Mouse (Mus musculus): ENCODE data around the gene Mpped1. TPM values are rescaled to one million over a fixed set of nuclear protein-coding genes. Genes with fewer than 3 reads are reported as not detected.

Mpped1 gene
- polyA plus RNA-seq, 1 experiment from 2014 or later = 9.2 TPM

GRCm38 (mm10) chr15:83894261-83894660, 115.0 kb downstream of the Mpped1 start:
- peaks cover 5% of the 10 kb centered on the region; the same call in 1 of the 2 replicates for H3K27me3 ChIP-seq
- H3K36me3 ChIP-seq = no peaks in the 10 kb centered on the region
- 58% methylated on average over 7 of the region's 7 CpGs for WGBS
- H3K4me1 ChIP-seq = no peaks in the 10 kb centered on the region
- no peaks in the 10 kb centered on the region for H3K9me3 ChIP-seq
- no peak for ATAC-seq (ENCODE audit: insufficient number of reproducible peaks, low FRiP score, low TSS enrichment, low read depth)
- H3K4me3 ChIP-seq = no peak overlapping the region
- H3K9ac ChIP-seq = no peak overlapping the region
- H3K4me2 ChIP-seq = no peak overlapping the region
- no peak overlapping the region for H3K27ac ChIP-seq

GRCm38 (mm10) chr15:83896011-83896410, 116.7 kb downstream of the Mpped1 start:
- H3K4me2 ChIP-seq = no peak overlapping the region
- H3K27ac ChIP-seq = no peak overlapping the region
- H3K9me3 ChIP-seq = no peaks in the 10 kb centered on the region
- H3K9ac ChIP-seq = no peak overlapping the region
- ATAC-seq (ENCODE audit: insufficient number of reproducible peaks, low FRiP score, low TSS enrichment, low read depth) = no peak
- H3K36me3 ChIP-seq = no peaks in the 10 kb centered on the region
- no peaks in the 10 kb centered on the region for H3K4me1 ChIP-seq
- WGBS = 50% methylated on average over 9 of the region's 9 CpGs
- H3K27me3 ChIP-seq = peaks cover 5% of the 10 kb centered on the region; the same call in 1 of the 2 replicates
- H3K4me3 ChIP-seq = no peak overlapping the region

GRCm38 (mm10) chr15:83897286-83897685, 118.0 kb downstream of the Mpped1 start:
- no peak overlapping the region for H3K9ac ChIP-seq
- peaks cover 13% of the 10 kb centered on the region; the same call in 1 of the 2 replicates for H3K27me3 ChIP-seq
- H3K4me1 ChIP-seq = no peaks in the 10 kb centered on the region
- H3K9me3 ChIP-seq = no peaks in the 10 kb centered on the region
- H3K4me3 ChIP-seq = no peak overlapping the region
- H3K27ac ChIP-seq = no peak overlapping the region
- ATAC-seq (ENCODE audit: insufficient number of reproducible peaks, low FRiP score, low TSS enrichment, low read depth) = no peak
- WGBS = 61% methylated on average over 9 of the region's 9 CpGs
- no peaks in the 10 kb centered on the region for H3K36me3 ChIP-seq
- H3K4me2 ChIP-seq = no peak overlapping the region

- Histone ChIP-seq H3K9ac (no peak overlapping the region), H3K27me3 (peaks cover 15% of the 10 kb centered on the region; the same call in 1 of the 2 replicates), H3K4me3 (no peak overlapping the region), H3K9me3 (no peaks in the 10 kb centered on the region), H3K4me1 (no peaks in the 10 kb centered on the region), H3K27ac (no peak overlapping the region), H3K4me2 (no peak overlapping the region), H3K36me3 (no peaks in the 10 kb centered on the region)
- ATAC-seq (ENCODE audit: insufficient number of reproducible peaks, low FRiP score, low TSS enrichment, low read depth) = no peak
- WGBS = 85% methylated on average over 13 of the region's 13 CpGs
Measured at GRCm38 (mm10) chr15:83906472-83906871, 127.2 kb downstream of the Mpped1 start.

Other genes starting within 250 kb of the Mpped1 start
- gene Tspo, start 215.9 kb upstream of the Mpped1 start, polyA plus RNA-seq (2015; fragmentation: Nextera tagmentation; extraction: Ambion mirVana) = 56.4 and 69.4 TPM in 2 replicates
- gene Mcat, start 215.7 kb upstream of the Mpped1 start, polyA plus RNA-seq (2015; fragmentation: Nextera tagmentation; extraction: Ambion mirVana) = 28.8 and 31.5 TPM in 2 replicates
- 33.2 and 36.5 TPM in 2 replicates for gene Ttll12, start 184.3 kb upstream of the Mpped1 start, polyA plus RNA-seq (2015; fragmentation: Nextera tagmentation; extraction: Ambion mirVana)
- gene Scube1, start 54.4 kb upstream of the Mpped1 start, polyA plus RNA-seq (2015; fragmentation: Nextera tagmentation; extraction: Ambion mirVana) = 7.1 and 9.7 TPM in 2 replicates